Mouse (Mus musculus): ENCODE measurements around the gene Fam180a.
"Not testable (repeated sequence)": the region's sequence is repeated elsewhere in the genome, so short reads cannot be mapped to it uniquely, and the experiment has no call there.

Gene Fam180a

DNA sequence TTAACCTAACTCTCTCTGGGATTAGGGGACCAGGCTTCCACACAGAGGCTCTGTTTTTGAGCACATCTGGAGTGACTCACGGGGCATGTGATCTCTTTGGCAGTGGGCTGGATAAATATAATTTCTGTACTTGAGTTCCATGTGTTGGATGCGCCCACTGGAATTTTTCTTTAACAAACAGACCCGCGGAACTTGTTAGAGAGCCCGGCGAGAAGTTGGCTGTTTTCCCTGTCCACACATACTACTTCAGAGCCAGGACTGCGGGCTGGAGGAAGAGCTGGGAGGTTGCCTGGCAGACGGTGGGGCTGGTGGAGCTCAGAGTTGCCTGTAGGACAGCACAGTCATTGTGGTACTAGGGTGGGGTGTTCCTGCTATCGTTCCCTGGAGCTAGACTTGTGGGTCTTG is at the start of gene Fam180a:
Fam180a (minus strand) TSS at position 31 of the 405 bp plus-strand sequence.
- peak in 1 of 2 experiments; percentile 8 for DNase-seq (ENCODE audit: low spot score in 2 of 2)

DNA sequence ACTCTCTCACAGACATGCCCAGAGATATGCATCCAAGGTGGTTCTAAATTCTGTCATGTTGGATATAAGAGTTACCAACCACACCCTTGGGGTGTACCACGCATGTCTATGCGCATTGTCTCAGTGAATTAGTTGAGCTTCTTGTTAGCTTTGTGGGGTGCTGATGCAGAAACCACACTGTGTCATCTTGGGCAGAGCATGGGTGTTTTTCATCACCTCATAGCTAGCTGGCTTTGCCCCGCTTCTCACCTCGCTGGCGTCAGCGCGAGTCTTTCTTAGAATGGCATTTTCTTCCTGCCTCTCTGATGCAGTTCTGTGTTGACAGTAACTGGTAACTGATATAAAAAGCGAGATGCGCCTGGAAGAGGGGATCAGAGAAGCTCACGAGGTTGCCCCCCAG is 48.1 kb upstream of the Fam180a start:
- no peak for DNase-seq (ENCODE audit: low spot score in 2 of 2)

- DNase-seq (ENCODE audit: low spot score in 2 of 2) = no peak
These were observed 44.4 kb upstream of the Fam180a start for GRCm38 (mm10) chr6:35370356-35370755.

GRCm38 (mm10) chr6:35369578-35370282 is 43.8 kb upstream of the Fam180a start:
- not testable (repeated sequence) for DNase-seq (ENCODE audit: low spot score in 2 of 2)

DNA sequence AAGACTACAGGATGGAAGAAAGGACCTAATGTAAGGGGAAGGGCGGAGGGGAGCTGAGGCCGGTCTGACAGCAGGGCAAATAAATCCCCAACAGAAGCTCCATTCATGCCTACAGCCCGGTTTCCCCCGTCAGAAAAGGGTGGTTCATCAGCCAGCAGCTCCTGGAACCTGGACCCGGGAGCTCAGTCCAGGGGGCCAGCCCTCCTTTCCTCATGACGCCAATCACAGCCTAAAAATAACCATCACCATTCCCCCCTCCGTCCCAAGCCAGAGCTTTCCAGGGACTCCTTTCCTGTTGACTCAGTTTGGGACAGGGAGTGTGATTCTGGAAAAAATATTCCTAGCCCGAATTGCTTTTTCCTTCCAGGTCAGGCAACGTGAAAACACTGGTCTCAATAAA is 36.7 kb upstream of the Fam180a start:
- no peak for DNase-seq (ENCODE audit: low spot score in 2 of 2)

DNA sequence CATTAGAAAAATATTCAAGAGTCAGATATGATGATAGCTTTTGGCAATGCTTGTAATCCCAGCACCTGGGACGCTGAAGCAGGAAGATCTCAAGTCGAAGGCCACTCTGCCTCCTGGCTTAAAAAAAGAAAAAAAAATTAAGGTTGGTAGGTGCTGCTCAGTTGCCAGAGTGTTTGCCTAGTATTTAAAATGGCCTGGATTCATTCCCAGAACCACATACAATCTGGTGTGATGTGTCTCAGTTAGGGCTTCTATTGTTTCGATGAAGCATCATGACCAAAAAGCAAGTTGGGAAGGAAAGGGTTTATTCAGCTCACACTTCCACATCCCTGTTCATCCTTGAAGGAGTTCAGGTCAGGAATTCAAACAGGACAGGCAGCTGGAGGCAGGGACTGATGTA is 29.4 kb upstream of the Fam180a start:
- no peak for DNase-seq (ENCODE audit: low spot score in 2 of 2)

DNA sequence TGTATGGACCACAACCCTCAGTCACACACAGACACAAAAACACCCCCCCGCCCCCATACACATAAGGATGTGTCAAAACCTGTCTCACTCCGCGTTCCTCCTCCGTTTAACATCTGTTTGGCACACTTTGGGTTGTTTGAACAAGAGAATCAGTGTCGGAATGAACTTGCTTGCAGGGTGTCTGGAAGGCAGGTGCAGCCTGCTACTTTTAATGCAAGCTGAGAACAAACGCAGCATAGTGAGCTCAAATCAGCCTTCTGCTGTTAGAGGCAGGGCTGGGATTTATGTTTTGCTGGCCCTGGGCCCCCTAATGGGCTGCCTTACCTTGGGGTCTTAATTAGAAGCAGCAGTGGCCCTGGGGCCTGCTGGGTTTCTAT is 28.7 kb upstream of the Fam180a start:
- DNase-seq (ENCODE audit: low spot score in 2 of 2) = no peak

DNA sequence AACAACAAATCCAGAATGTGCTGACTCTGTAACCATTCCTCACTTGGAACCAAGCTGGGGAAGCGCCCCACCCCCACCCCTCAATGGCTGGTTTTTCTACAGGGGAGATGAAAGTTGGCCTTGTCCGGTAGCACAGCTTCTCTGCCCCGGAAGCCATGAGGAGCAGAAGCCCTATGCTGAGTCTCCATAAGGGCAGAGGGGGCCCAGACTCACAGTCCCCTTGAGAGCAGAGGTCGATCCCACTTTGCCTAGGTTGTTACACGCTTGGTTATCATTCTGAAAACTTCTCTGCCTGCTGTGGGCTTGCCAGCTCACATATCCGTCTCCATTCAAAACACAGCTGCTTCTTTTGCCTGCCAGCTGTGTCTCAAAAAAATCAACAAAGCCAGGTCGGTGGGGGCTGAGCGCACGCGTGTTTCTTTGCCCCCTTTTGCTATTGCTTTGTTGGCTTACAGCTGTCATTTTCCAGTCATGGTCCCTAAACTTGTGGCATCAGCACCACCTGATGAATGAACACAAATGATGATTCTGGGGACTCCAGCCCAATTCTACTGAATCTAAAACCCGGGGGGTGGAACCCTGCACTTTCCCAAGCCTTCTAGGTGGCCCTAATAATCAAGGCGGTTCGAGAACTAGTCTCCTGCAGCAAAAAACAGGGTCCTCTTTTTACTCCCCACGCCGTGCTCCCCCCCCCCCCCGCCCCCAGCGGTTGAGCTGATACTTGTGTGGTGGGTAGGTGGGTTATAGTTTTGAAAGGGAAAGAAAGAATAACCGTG is 28.1 kb upstream of the Fam180a start:
- DNase-seq (ENCODE audit: low spot score in 2 of 2) = no peak

- DNase-seq (ENCODE audit: low spot score in 2 of 2) = no peak
These were observed 27.5 kb upstream of the Fam180a start for GRCm38 (mm10) chr6:35353416-35353815.

DNA sequence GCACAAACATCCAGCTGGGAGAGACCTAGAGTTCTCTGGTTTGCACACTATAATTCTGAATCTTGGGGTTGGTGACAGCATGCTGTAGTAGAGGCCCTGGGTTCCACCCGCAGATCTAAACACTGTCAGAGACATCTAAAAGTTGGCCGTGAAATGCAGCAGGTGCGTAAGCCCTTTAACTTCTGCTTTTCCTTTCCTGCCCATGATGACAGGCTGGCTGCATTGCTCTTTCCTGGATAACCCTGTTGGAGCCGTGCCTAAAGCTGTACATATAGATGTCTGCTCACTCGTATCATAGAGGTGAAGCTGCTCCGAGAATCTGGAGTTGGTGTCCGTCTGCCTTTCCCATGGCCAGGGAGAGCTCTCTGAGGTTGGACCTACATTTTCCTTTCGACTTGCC is 26.9 kb upstream of the Fam180a start:
- DNase-seq (ENCODE audit: low spot score in 2 of 2) = no peak

DNA sequence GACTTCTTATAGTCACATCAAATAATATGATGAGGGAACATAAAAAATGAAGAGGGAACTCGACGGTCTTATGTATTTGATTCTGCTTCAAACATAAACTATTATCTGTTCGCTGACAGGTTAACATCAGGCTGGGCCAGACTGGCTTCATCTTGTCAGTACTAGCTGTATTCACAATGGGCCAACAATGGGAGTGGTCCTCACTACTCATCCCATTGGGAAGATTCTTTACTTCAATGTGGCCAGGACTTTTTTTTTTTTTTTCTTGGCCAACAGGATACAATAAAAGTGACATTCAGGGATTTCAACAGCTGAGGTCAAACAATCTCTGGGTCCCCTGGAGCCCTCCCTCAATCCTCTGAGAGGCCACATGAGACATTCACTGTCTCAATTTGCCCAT is 25.9 kb upstream of the Fam180a start:
- DNase-seq (ENCODE audit: low spot score in 2 of 2) = no peak

GRCm38 (mm10) chr6:35349784-35350183 is 23.8 kb upstream of the Fam180a start:
- peak; percentile 4 to 16 for DNase-seq (ENCODE audit: low spot score in 2 of 2)

DNA sequence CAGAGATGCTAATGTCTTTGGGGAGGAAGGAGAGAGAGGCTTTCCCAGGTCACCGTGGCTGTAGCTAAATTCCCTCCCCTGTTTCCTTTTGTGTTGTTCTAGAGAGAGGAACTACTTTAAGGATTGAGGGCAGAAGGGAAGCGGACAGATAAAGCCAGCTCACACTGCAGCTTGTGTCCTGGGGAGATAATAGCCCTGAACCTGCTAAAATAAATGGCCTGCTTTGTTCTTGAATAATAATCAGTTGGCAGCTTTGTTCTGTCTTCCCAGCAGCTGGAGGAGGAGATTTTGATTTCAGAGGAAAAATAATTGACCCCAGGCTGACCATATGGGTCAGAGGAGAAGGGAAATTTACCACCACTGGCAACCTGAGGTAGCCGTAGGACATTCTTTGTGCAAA is 12.7 kb upstream of the Fam180a start:
- no peak for DNase-seq (ENCODE audit: low spot score in 2 of 2)

DNA sequence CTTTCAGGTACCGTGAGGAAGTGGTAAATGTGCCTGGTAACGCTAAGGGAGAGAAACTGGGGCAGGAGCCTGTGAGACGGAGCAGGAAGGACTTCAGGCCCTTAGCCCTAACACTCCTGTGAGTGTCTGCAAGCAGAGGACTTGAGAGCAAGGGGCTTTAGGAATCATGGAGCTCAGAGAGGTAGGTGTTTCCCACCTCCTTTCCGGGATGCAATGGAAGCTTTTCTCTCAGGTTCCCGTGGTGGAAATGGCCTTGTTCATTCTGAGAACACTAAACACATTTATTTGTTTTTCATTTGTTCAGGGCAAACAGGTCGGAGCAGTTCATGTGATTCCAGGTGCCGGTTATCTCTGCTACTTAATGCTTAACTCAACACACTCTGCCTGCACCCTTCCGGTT is 11.9 kb upstream of the Fam180a start:
- DNase-seq (ENCODE audit: low spot score in 2 of 2) = no peak

DNA sequence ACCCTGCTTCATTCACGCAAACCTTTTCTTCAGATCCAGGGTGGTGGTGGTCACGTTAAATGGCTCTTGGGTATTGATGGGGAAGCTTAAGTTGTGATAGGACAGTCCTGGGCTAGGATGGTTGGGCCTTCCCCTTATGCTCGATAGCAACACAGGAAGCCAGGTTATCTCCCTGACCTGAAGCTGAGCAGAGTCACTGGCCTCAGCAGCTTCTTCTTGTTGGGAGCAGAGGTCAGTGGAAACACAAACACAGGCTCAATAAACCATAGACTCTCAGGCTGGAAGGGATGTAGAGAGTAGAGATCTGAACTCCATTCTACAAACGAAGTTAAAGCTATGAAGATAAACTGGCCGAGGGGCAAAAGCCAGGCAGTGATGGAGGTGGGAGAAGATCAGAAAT is 9.5 kb upstream of the Fam180a start:
- no peak for DNase-seq (ENCODE audit: low spot score in 2 of 2)

- DNase-seq (ENCODE audit: low spot score in 2 of 2) = no peak
These were observed 8.3 kb upstream of the Fam180a start for GRCm38 (mm10) chr6:35334278-35334677.

DNA sequence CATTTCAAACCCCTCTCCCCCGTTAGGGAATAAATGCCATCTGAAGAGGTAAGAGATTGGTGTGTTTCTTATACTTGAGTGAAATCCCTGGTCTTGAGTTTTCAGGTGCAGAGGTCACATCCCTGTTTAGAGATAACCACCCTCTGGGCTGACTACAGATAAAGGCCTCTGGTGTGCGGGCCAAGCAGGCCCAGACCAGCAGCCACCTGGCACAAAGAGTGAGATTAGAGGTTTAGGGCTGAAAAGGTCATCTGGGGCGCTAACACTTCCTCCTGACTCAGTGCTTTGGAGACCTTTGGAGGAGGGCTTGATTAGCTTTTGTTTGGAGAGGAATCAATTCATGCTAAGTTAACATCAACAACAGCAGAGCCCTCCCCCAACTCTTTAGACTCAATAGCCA is 7.7 kb upstream of the Fam180a start:
- no peak for DNase-seq (ENCODE audit: low spot score in 2 of 2)

GRCm38 (mm10) chr6:35330834-35331233 is 4.9 kb upstream of the Fam180a start:
- DNase-seq (ENCODE audit: low spot score in 2 of 2) = no peak

DNA sequence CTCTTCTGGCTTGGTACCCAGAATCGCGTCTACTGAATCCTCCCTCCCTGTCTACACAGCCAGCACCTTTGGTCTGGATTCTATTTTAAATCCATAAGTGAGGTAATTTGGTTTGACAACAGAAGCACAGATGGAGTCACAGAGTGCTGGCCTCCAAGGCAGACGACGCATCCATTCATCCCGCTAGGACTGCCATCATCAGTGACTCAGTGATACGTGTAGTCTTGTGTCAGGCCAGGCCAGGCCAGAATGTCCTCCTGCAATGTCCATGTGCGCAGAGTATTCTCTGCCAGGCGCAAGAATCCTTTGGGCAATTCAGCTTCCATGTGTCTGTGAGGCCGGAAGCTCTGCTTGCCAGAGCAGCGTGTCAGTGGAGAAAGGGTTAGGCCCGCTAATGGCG is 4.0 kb upstream of the Fam180a start:
- no peak for DNase-seq (ENCODE audit: low spot score in 2 of 2)

GRCm38 (mm10) chr6:35324306-35324705 is 1.6 kb downstream of the Fam180a start:
- DNase-seq (ENCODE audit: low spot score in 2 of 2) = no peak

- no peak for DNase-seq (ENCODE audit: low spot score in 2 of 2)
These were observed 2.9 kb downstream of the Fam180a start for GRCm38 (mm10) chr6:35323046-35323445.

DNA sequence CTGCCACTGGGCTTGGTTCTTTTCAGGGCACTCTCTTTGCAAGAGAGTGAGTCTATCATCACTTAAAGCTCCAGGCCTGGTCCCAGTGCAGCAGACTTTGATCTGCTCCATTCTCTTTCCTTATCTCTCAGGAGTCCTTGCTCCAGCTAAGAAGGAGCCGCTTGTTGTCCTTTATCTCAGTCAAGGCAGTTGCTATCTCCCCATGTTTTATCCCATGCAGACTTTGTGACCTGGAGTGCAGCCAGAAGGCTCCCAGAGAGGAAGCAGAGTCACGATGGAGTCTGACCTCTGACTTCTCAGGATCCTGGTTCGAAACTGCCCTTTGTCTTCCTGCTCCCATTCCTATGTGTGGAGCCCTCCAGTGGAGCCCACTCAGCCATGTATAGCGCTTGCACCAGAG is 4.8 kb downstream of the Fam180a start:
- DNase-seq (ENCODE audit: low spot score in 2 of 2) = peak; percentile 5 to 18

- DNase-seq (ENCODE audit: low spot score in 2 of 2) = no peak
These were observed 6.1 kb downstream of the Fam180a start for GRCm38 (mm10) chr6:35319850-35320249.
